In genomic region chr11:20634543-20634942, GRCm38 (mm10) we compare ENCODE assay signal across 18 mouse cellular contexts.
A peak's percentile ranks its signal among the peaks of the same experiment; 100 is the strongest.
DNase-seq lines count a peak whose midpoint lies in the region; ATAC-seq and TF ChIP-seq lines count a peak whose summit lies in the region.
"Had no signal": no experiment of that assay in that cellular context is flagged by ENCODE, and none has a peak within 500 bp of the region (broad histone marks: within the 10 kb centered on the region; RNA-seq: fewer than 3 reads in every experiment).

No protein-coding gene starts in this region.

- H3K27me3 ChIP-seq in hindbrain, embryonic 10.5 days (ENCODE audit: insufficient read depth, poor library complexity, severe bottlenecking), result no peaks in the 10 kb centered on the region
- no peaks in the 10 kb centered on the region for H3K27me3 ChIP-seq in hindbrain, postnatal 0 days (ENCODE audit: insufficient read depth, low read length)
- H3K27me3 ChIP-seq in midbrain, embryonic 13.5 days, result no peaks in the 10 kb centered on the region
- no peaks in the 10 kb centered on the region for H3K27me3 ChIP-seq in midbrain, postnatal 0 days (ENCODE audit: insufficient read depth, low read length)
- no peaks in the 10 kb centered on the region for H3K27me3 ChIP-seq in liver, embryonic 13.5 days
- H3K27me3 ChIP-seq in stomach, postnatal 0 days (ENCODE audit: control insufficient read depth, insufficient read depth, low read length), result no peaks in the 10 kb centered on the region
- H3K27me3 ChIP-seq: embryonic facial prominence, embryonic 13.5 days; forebrain, embryonic 15.5 days; heart, embryonic 15.5 days had no signal

- DNase-seq in hindbrain, embryonic 10.5 days (ENCODE audit: low spot score), result no peak
- DNase-seq in hindbrain, postnatal 0 days (ENCODE audit: low spot score), result no peak
- DNase-seq in midbrain, postnatal 0 days (ENCODE audit: low spot score), result no peak
- no peak for DNase-seq in liver, embryonic 13.5 days
- DNase-seq in stomach, postnatal 0 days (ENCODE audit: low spot score), result no peak
- no peak for DNase-seq in urinary bladder, adult 18-20 months (ENCODE audit: low spot score in 2 of 2)
- no peak for DNase-seq in kidney, adult 9 months
- DNase-seq: cerebellum, postnatal 25 days; kidney, adult 18-20 months; right cerebral cortex, postnatal 4 days; thymus, postnatal 36 days had no signal

- H3K4me2 ChIP-seq in hindbrain, postnatal 0 days (ENCODE audit: low read depth, low read length), result no peak overlapping the region
- H3K4me2 ChIP-seq in midbrain, embryonic 13.5 days (replicated peaks), result 0 out of 2 replicates have a peak overlapping the region, but pooled peaks have one; percentile 11
- H3K4me2 ChIP-seq in midbrain, postnatal 0 days (ENCODE audit: low read depth, low read length, poor library complexity, severe bottlenecking), result no peak overlapping the region
- H3K4me2 ChIP-seq in liver, embryonic 13.5 days, result peak overlapping the region; percentile 84
- 0 out of 2 replicates have a peak overlapping the region, but pooled peaks have one; percentile 12 for H3K4me2 ChIP-seq in stomach, postnatal 0 days (replicated peaks; ENCODE audit: low read depth)
- H3K4me2 ChIP-seq: forebrain, embryonic 15.5 days had no signal

- no peak for ATAC-seq in hindbrain, postnatal 0 days
- ATAC-seq in midbrain, embryonic 13.5 days, result no peak
- ATAC-seq in midbrain, postnatal 0 days (ENCODE audit: low FRiP score), result no peak
- no peak for ATAC-seq in liver, embryonic 13.5 days (ENCODE audit: low read depth)
- ATAC-seq in stomach, postnatal 0 days (ENCODE audit: low FRiP score, low TSS enrichment), result no peak
- ATAC-seq: activated CD4-positive, CD25-positive, alpha-beta regulatory T cell, adult 4 months; forebrain, embryonic 15.5 days had no signal

- peak overlapping the region; percentile 60 for H3K27ac ChIP-seq in hindbrain, embryonic 10.5 days
- H3K27ac ChIP-seq in hindbrain, postnatal 0 days, result no peak overlapping the region
- no peak overlapping the region for H3K27ac ChIP-seq in midbrain, embryonic 13.5 days
- no peak overlapping the region for H3K27ac ChIP-seq in midbrain, postnatal 0 days (ENCODE audit: low read depth, low read length)
- H3K27ac ChIP-seq in liver, embryonic 13.5 days, result peak overlapping the region; percentile 100
- H3K27ac ChIP-seq in stomach, postnatal 0 days (replicated peaks), result peak overlapping the region; percentile 14; the same call in 1 of the 2 replicates
- H3K27ac ChIP-seq: embryonic facial prominence, embryonic 13.5 days; forebrain, embryonic 15.5 days; layer of hippocampus, adult 2 months; macrophage had no signal

- H3K9ac ChIP-seq in hindbrain, postnatal 0 days (replicated peaks; ENCODE audit: low read length), result no peak overlapping the region
- H3K9ac ChIP-seq in midbrain, embryonic 13.5 days (replicated peaks), result no peak overlapping the region
- no peak overlapping the region for H3K9ac ChIP-seq in midbrain, postnatal 0 days (replicated peaks; ENCODE audit: low read length, poor library complexity, severe bottlenecking)
- H3K9ac ChIP-seq in liver, embryonic 13.5 days, result peak overlapping the region; percentile 99
- H3K9ac ChIP-seq in stomach, postnatal 0 days (ENCODE audit: low read length), result no peak overlapping the region
- H3K9ac ChIP-seq: embryonic facial prominence, embryonic 13.5 days; forebrain, embryonic 15.5 days; heart, embryonic 15.5 days had no signal

- no peaks in the 10 kb centered on the region for H3K36me3 ChIP-seq in hindbrain, embryonic 10.5 days
- no peaks in the 10 kb centered on the region for H3K36me3 ChIP-seq in hindbrain, postnatal 0 days (ENCODE audit: insufficient read depth, low read length)
- no peaks in the 10 kb centered on the region for H3K36me3 ChIP-seq in midbrain, embryonic 13.5 days
- no peaks in the 10 kb centered on the region for H3K36me3 ChIP-seq in midbrain, postnatal 0 days (ENCODE audit: insufficient read depth, low read length)
- no peaks in the 10 kb centered on the region for H3K36me3 ChIP-seq in liver, embryonic 13.5 days
- no peaks in the 10 kb centered on the region for H3K36me3 ChIP-seq in stomach, postnatal 0 days (ENCODE audit: control insufficient read depth, insufficient read depth, low read length)
- H3K36me3 ChIP-seq: embryonic facial prominence, embryonic 13.5 days; forebrain, embryonic 15.5 days; heart, embryonic 15.5 days had no signal

- 75% methylated on average over 1 of the region's 1 CpGs for WGBS in hindbrain, embryonic 10.5 days
- 75% methylated on average over 1 of the region's 1 CpGs for WGBS in hindbrain, postnatal 0 days
- 73% methylated on average over 1 of the region's 1 CpGs for WGBS in midbrain, embryonic 13.5 days
- WGBS in midbrain, postnatal 0 days, result 100% methylated on average over 1 of the region's 1 CpGs
- 34% methylated on average over 1 of the region's 1 CpGs for WGBS in liver, embryonic 13.5 days (ENCODE audit: insufficient replicate concordance)
- 67% methylated on average over 1 of the region's 1 CpGs for WGBS in stomach, postnatal 0 days

- H3K9me3 ChIP-seq in hindbrain, embryonic 10.5 days, result no peaks in the 10 kb centered on the region
- no peaks in the 10 kb centered on the region for H3K9me3 ChIP-seq in hindbrain, postnatal 0 days (ENCODE audit: low read length)
- no peaks in the 10 kb centered on the region for H3K9me3 ChIP-seq in midbrain, embryonic 13.5 days
- H3K9me3 ChIP-seq in midbrain, postnatal 0 days (ENCODE audit: low read length), result no peaks in the 10 kb centered on the region
- H3K9me3 ChIP-seq in liver, embryonic 13.5 days (replicated peaks), result no peaks in the 10 kb centered on the region
- no peaks in the 10 kb centered on the region for H3K9me3 ChIP-seq in stomach, postnatal 0 days (ENCODE audit: control insufficient read depth, low read length)
- H3K9me3 ChIP-seq: embryonic facial prominence, embryonic 13.5 days; forebrain, embryonic 15.5 days; heart, embryonic 15.5 days had no signal

- no peak for TF ChIP-seq EP300 in stomach, postnatal 0 days (optimal IDR thresholded peaks at IDR 0.05)

- peaks cover 53% of the 10 kb centered on the region for H3K4me1 ChIP-seq in hindbrain, embryonic 10.5 days (replicated peaks)
- H3K4me1 ChIP-seq in hindbrain, postnatal 0 days (ENCODE audit: insufficient read depth, low read length), result peaks cover 4% of the 10 kb centered on the region; the same call in 1 of the 2 replicates
- peaks cover 49% of the 10 kb centered on the region for H3K4me1 ChIP-seq in midbrain, embryonic 13.5 days (replicated peaks)
- H3K4me1 ChIP-seq in midbrain, postnatal 0 days (ENCODE audit: insufficient read depth, low read length), result peaks cover 6% of the 10 kb centered on the region; the same call in 1 of the 2 replicates
- H3K4me1 ChIP-seq in liver, embryonic 13.5 days (replicated peaks), result peaks cover 75% of the 10 kb centered on the region
- 0 out of 2 replicates have a peak, but pooled peaks cover 2% of the 10 kb centered on the region for H3K4me1 ChIP-seq in stomach, postnatal 0 days (replicated peaks; ENCODE audit: control insufficient read depth, insufficient read depth)

- TF ChIP-seq CTCF in hindbrain, postnatal 0 days (IDR thresholded peaks at IDR 0.05; ENCODE audit: low read depth), result no peak
- no peak for TF ChIP-seq CTCF in midbrain, postnatal 0 days (IDR thresholded peaks at IDR 0.05)
- no peak for TF ChIP-seq CTCF in stomach, postnatal 0 days (IDR thresholded peaks at IDR 0.05; ENCODE audit: low read depth)

- no peak overlapping the region for H3K4me3 ChIP-seq in hindbrain, embryonic 10.5 days
- no peak overlapping the region for H3K4me3 ChIP-seq in hindbrain, postnatal 0 days (ENCODE audit: low read length)
- H3K4me3 ChIP-seq in midbrain, embryonic 13.5 days (replicated peaks), result no peak overlapping the region
- H3K4me3 ChIP-seq in midbrain, postnatal 0 days (ENCODE audit: low read depth, low read length), result no peak overlapping the region
- H3K4me3 ChIP-seq in liver, embryonic 13.5 days (replicated peaks), result peak overlapping the region; percentile 98
- H3K4me3 ChIP-seq in stomach, postnatal 0 days (ENCODE audit: low read depth, low read length), result no peak overlapping the region
- H3K4me3 ChIP-seq: embryonic facial prominence, embryonic 13.5 days; forebrain, embryonic 15.5 days; heart, embryonic 15.5 days; layer of hippocampus, adult 2 months had no signal

Comparison
In these comparisons a context has a peak if more than half of its experiments do, and no peak if none do; other contexts are left out.
1. H3K27ac ChIP-seq: peak in hindbrain, embryonic 10.5 days (single experiment), liver, embryonic 13.5 days (single experiment) and stomach, postnatal 0 days (single experiment); none in hindbrain, postnatal 0 days (single experiment), midbrain, embryonic 13.5 days (single experiment) and midbrain, postnatal 0 days (single experiment).
2. H3K4me2 ChIP-seq: peak in midbrain, embryonic 13.5 days (single experiment), liver, embryonic 13.5 days (single experiment) and stomach, postnatal 0 days (single experiment); none in hindbrain, postnatal 0 days (single experiment) and midbrain, postnatal 0 days (single experiment).